Mouse (Mus musculus) lung, adult 2 months (tissue): ENCODE measurements at regions not wholly inside any gene's neighbourhood (a gene's known extent, or its start where the extent isn't known, plus 50 kb on each side); places are given as distances from the start of the nearest gene placed in this dataset.

Experiments
- CTCF ChIP-seq: fragments of 200-500 bp; IDR thresholded peaks from 2 replicates; pipeline ENCODE4 v1.5.1; 2011; ENCODE audit warnings: mild to moderate bottlenecking, low read length, control low read depth; ENCODE audit not compliant: insufficient read depth
- POLR2A ChIP-seq: fragments of 200-500 bp; IDR thresholded peaks from 2 replicates; pipeline ENCODE4 v1.6.1; 2011; ENCODE audit warnings: low read depth, mild to moderate bottlenecking, control low read depth, low read length, borderline replicate concordance; ENCODE audit errors: extremely low read depth

- no peak for TF ChIP-seq CTCF
- no peak for TF ChIP-seq POLR2A
Measured at GRCm38 (mm10) chr13:71350787-71351186, 509.2 kb upstream of the Adamts16 start.
